Mouse (Mus musculus): Measurements from ENCODE around the gene Bex3. TPM values are rescaled to one million over a fixed set of nuclear protein-coding genes. Genes with fewer than 3 reads are reported as not detected.
"Not testable (repeated sequence)": the region's sequence is repeated elsewhere in the genome, so short reads cannot be mapped to it uniquely, and the experiment has no call there.

Bex3 gene
- 383 and 402 TPM in 2 replicates for polyA plus RNA-seq (2015; fragmentation: Nextera tagmentation; extraction: Ambion mirVana)

GRCm38 (mm10) chrX:136269743-136270392 lies at the start of gene Bex3:
TSS of gene Bex3 (plus strand) at chrX:136270253.
- ATAC-seq = peak; percentile 98
- not testable (repeated sequence) for H3K36me3 ChIP-seq; H3K27ac ChIP-seq; H3K9me3 ChIP-seq; H3K27me3 ChIP-seq (replicated peaks); H3K4me1 ChIP-seq (replicated peaks)
- 65% methylated on average over 6 of the region's 30 CpGs for WGBS
- H3K9ac ChIP-seq = peak within 1 kb of the TSS; percentile 37; the same call in 1 of the 2 replicates
- H3K4me3 ChIP-seq (replicated peaks) = peak within 1 kb of the TSS; percentile 39
- H3K4me2 ChIP-seq (replicated peaks) = peak within 1 kb of the TSS; percentile 41

- no peak overlapping the region for H3K9ac ChIP-seq
- ATAC-seq = no peak
- 71% methylated on average over 6 of the region's 6 CpGs for WGBS
- H3K27me3 ChIP-seq (replicated peaks) = no peaks in the 10 kb centered on the region; the same call in 1 of the 2 replicates
- no peaks in the 10 kb centered on the region for H3K36me3 ChIP-seq
- no peaks in the 10 kb centered on the region for H3K4me1 ChIP-seq (replicated peaks)
- H3K27ac ChIP-seq = no peak overlapping the region
- H3K9me3 ChIP-seq = no peaks in the 10 kb centered on the region
- H3K4me2 ChIP-seq (replicated peaks) = no peak overlapping the region
- H3K4me3 ChIP-seq (replicated peaks) = no peak overlapping the region
Observed at GRCm38 (mm10) chrX:136223714-136224113, 46.3 kb upstream of the Bex3 start.

- Histone ChIP-seq H3K9ac (no peak overlapping the region), H3K4me2 (replicated peaks) (no peak overlapping the region), H3K27ac (no peak overlapping the region), H3K4me3 (replicated peaks) (no peak overlapping the region), H3K9me3 (no peaks in the 10 kb centered on the region), H3K27me3 (replicated peaks) (no peaks in the 10 kb centered on the region; the same call in 1 of the 2 replicates), H3K36me3 (no peaks in the 10 kb centered on the region), H3K4me1 (replicated peaks) (no peaks in the 10 kb centered on the region)
- 49% methylated on average over 5 of the region's 5 CpGs for WGBS
- 0 out of 2 replicates have a peak, but pooled peaks have one; percentile 31 for ATAC-seq
Observed at GRCm38 (mm10) chrX:136227768-136228167, 42.3 kb upstream of the Bex3 start.

GRCm38 (mm10) chrX:136238118-136238517 lies 31.9 kb upstream of the Bex3 start:
- no peaks in the 10 kb centered on the region for H3K27me3 ChIP-seq (replicated peaks)
- no peak overlapping the region for H3K4me2 ChIP-seq (replicated peaks)
- no peak overlapping the region for H3K9ac ChIP-seq
- 62% methylated on average over 3 of the region's 3 CpGs for WGBS
- H3K4me1 ChIP-seq (replicated peaks) = no peaks in the 10 kb centered on the region
- no peak overlapping the region for H3K4me3 ChIP-seq (replicated peaks)
- H3K9me3 ChIP-seq = no peaks in the 10 kb centered on the region
- H3K36me3 ChIP-seq = no peaks in the 10 kb centered on the region
- no peak for ATAC-seq
- no peak overlapping the region for H3K27ac ChIP-seq

- Histone ChIP-seq H3K27me3 (replicated peaks) (no peaks in the 10 kb centered on the region), H3K4me2 (replicated peaks) (no peak overlapping the region), H3K9me3 (no peaks in the 10 kb centered on the region), H3K4me3 (replicated peaks) (no peak overlapping the region), H3K36me3 (no peaks in the 10 kb centered on the region), H3K9ac (no peak overlapping the region), H3K4me1 (replicated peaks) (0 out of 2 replicates have a peak, but pooled peaks cover 2% of the 10 kb centered on the region), H3K27ac (no peak overlapping the region)
- 81% methylated on average over 2 of the region's 2 CpGs for WGBS
- ATAC-seq = no peak
Observed at GRCm38 (mm10) chrX:136243181-136243580, 26.9 kb upstream of the Bex3 start.

- Histone ChIP-seq H3K4me3 (replicated peaks) (peak within 1 kb of the TSS; percentile 52), H3K4me2 (replicated peaks) (peak within 1 kb of the TSS; percentile 43), H3K9me3 (no peaks in the 10 kb centered on the region), H3K4me1 (replicated peaks) (0 out of 2 replicates have a peak, but pooled peaks cover 2% of the 10 kb centered on the region), H3K27ac (peak within 1 kb of the TSS; percentile 76), H3K27me3 (replicated peaks) (no peaks in the 10 kb centered on the region), H3K36me3 (no peaks in the 10 kb centered on the region), H3K9ac (peak within 1 kb of the TSS; percentile 54)
- ATAC-seq = peak; percentile 94
- 17% methylated on average over 20 of the region's 20 CpGs for WGBS
Observed at GRCm38 (mm10) chrX:136244574-136245229, 25.4 kb upstream of the Bex3 start, which contains the start of gene Tceal9. TSS of gene Tceal9 (plus strand) at chrX:136245079.

GRCm38 (mm10) chrX:136245521-136246071 lies 24.5 kb upstream of the Bex3 start:
- H3K9me3 ChIP-seq = no peaks in the 10 kb centered on the region
- 0 out of 2 replicates have a peak, but pooled peaks cover 2% of the 10 kb centered on the region for H3K4me1 ChIP-seq (replicated peaks)
- H3K36me3 ChIP-seq = no peaks in the 10 kb centered on the region
- H3K4me2 ChIP-seq (replicated peaks) = peak overlapping the region; percentile 43
- WGBS = 18% methylated on average over 13 of the region's 15 CpGs
- no peaks in the 10 kb centered on the region for H3K27me3 ChIP-seq (replicated peaks)
- peak overlapping the region; percentile 52 for H3K4me3 ChIP-seq (replicated peaks)
- H3K27ac ChIP-seq = peak overlapping the region; percentile 76
- ATAC-seq = peak; percentile 82
- peak overlapping the region; percentile 54 for H3K9ac ChIP-seq

- no peak for ATAC-seq
- 44% methylated on average over 6 of the region's 6 CpGs for WGBS
- Histone ChIP-seq H3K9me3 (no peaks in the 10 kb centered on the region), H3K4me3 (replicated peaks) (no peak overlapping the region), H3K4me1 (replicated peaks) (0 out of 2 replicates have a peak, but pooled peaks cover 2% of the 10 kb centered on the region), H3K9ac (no peak overlapping the region), H3K4me2 (replicated peaks) (no peak overlapping the region), H3K36me3 (no peaks in the 10 kb centered on the region), H3K27me3 (replicated peaks) (no peaks in the 10 kb centered on the region), H3K27ac (no peak overlapping the region)
Observed at GRCm38 (mm10) chrX:136248811-136249210, 21.2 kb upstream of the Bex3 start.

GRCm38 (mm10) chrX:136249671-136250070 lies 20.4 kb upstream of the Bex3 start:
- H3K4me1 ChIP-seq (replicated peaks) = 0 out of 2 replicates have a peak, but pooled peaks cover 2% of the 10 kb centered on the region
- H3K9me3 ChIP-seq = no peaks in the 10 kb centered on the region
- H3K36me3 ChIP-seq = no peaks in the 10 kb centered on the region
- ATAC-seq = no peak
- no peak overlapping the region for H3K4me3 ChIP-seq (replicated peaks)
- no peaks in the 10 kb centered on the region for H3K27me3 ChIP-seq (replicated peaks)
- WGBS = 40% methylated on average over 7 of the region's 7 CpGs
- H3K9ac ChIP-seq = no peak overlapping the region
- H3K4me2 ChIP-seq (replicated peaks) = no peak overlapping the region
- H3K27ac ChIP-seq = no peak overlapping the region

- Histone ChIP-seq H3K9ac (no peak overlapping the region), H3K36me3 (no peaks in the 10 kb centered on the region), H3K27ac (no peak overlapping the region), H3K27me3 (replicated peaks) (no peaks in the 10 kb centered on the region), H3K9me3 (no peaks in the 10 kb centered on the region), H3K4me2 (replicated peaks) (no peak overlapping the region), H3K4me1 (replicated peaks) (0 out of 2 replicates have a peak, but pooled peaks cover 2% of the 10 kb centered on the region), H3K4me3 (replicated peaks) (no peak overlapping the region)
- 38% methylated on average over 6 of the region's 6 CpGs for WGBS
- peak; percentile 58 for ATAC-seq
Observed at GRCm38 (mm10) chrX:136252023-136252729, 17.9 kb upstream of the Bex3 start.

- no peak for ATAC-seq
Observed at GRCm38 (mm10) chrX:136267720-136268119, 2.3 kb upstream of the Bex3 start.

GRCm38 (mm10) chrX:136268173-136268572 lies 1.9 kb upstream of the Bex3 start:
- Histone ChIP-seq H3K4me3 (replicated peaks) (no peak overlapping the region), H3K4me1 (replicated peaks) (no peaks in the 10 kb centered on the region), H3K9ac (no peak overlapping the region), H3K9me3 (no peaks in the 10 kb centered on the region), H3K4me2 (replicated peaks) (no peak overlapping the region), H3K27me3 (replicated peaks) (no peaks in the 10 kb centered on the region), H3K27ac (no peak overlapping the region), H3K36me3 (no peaks in the 10 kb centered on the region)
- 38% methylated on average over 4 of the region's 4 CpGs for WGBS
- ATAC-seq = no peak

More at GRCm38 (mm10) chrX:136267720-136268119, 2.3 kb upstream of the Bex3 start:
- no peak overlapping the region for H3K9ac ChIP-seq
- no peaks in the 10 kb centered on the region for H3K36me3 ChIP-seq
- H3K27ac ChIP-seq = no peak overlapping the region
- H3K4me1 ChIP-seq (replicated peaks) = no peaks in the 10 kb centered on the region
- no peaks in the 10 kb centered on the region for H3K9me3 ChIP-seq
- no peaks in the 10 kb centered on the region for H3K27me3 ChIP-seq (replicated peaks)
- no peak overlapping the region for H3K4me2 ChIP-seq (replicated peaks)
- no peak overlapping the region for H3K4me3 ChIP-seq (replicated peaks)
- WGBS = 59% methylated on average over 5 of the region's 5 CpGs

Data from intestine, embryonic 15.5 days (tissue).